Mouse (Mus musculus): Measurements from ENCODE around the gene Bbs9.

Bbs9 gene

DNA sequence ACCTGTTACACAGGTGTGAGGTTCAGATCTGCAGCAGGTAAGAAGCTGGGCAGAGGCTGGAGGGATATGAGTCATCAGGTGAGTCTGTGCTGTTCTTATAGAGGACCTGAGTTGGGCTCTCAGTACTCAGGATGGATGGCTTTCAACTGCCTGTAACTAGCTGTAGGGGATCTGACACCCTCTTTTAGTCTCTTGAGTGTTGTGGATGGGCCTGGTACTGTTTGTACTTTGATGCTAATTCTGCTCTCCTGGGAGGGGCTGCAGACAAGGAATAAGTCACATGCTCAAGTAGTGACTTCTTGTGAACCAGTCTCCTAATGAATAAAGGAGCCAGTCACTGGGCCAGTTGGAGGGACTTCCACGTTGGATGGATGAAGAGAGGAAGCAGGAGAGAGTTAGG lies 257.1 kb downstream of the Bbs9 start:
- in situ Hi-C loops (cut with MboI, MseI) = no loop called here

DNA sequence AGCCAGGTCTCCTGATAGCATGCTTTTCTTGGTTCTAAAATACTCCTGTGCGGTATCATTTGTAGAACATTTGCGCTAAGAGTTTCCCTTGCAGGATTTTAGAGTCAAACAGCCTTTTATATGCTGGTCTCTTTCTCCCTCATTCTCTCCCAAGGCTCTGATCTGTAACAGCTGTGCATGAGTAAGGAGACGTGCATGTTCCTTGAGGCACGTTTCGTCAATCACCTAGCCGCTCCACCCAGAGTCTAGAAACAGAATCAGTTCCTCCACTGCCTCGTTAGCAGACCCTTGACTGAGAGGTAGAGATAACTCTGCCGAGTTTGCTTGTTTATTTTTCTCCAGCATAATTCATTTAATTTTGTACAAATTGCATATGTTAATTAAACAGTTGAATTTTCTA lies 259.4 kb downstream of the Bbs9 start:
- in situ Hi-C loops (cut with MboI, MseI) = no loop called here

DNA sequence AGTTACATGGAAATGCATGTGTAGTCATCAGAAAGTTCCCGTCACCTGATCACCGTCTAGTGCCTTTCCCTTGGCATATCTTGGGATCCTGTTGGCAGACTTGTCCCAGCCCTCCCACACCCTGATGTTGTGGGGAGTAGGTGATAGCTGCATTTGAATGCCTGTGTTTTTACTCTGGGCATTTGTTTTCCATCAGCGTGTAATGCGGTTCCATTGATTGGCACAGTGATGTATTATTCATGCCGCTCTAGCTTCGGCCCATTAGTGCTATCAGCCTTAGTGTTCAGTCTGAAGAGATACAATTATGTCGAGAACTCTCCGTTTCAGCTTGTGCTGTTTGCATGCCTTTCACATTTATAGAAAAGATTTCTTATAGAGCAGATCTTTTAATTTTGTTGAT lies 259.9 kb downstream of the Bbs9 start:
- in situ Hi-C loops (cut with MboI, MseI) = no loop called here

DNA sequence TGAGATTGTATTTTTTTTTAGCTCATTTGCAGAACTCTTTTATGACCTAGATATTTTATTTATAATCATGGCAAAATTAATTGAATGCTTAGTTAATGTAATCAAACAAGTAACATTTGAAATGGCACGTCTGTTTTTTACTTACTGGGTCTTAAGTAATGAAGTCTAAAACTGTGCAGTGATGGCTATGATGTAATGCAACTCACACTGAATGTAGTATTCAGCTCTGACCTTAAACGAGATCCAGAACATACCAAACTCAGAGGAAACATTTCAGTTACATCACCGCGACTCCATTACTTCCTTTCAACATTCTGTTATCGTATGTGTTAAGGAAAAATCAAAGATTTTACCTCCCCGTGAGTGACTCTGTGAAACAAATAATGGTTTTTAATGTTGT lies 262.4 kb downstream of the Bbs9 start:
- in situ Hi-C loops (cut with MboI, MseI) = no loop called here

DNA sequence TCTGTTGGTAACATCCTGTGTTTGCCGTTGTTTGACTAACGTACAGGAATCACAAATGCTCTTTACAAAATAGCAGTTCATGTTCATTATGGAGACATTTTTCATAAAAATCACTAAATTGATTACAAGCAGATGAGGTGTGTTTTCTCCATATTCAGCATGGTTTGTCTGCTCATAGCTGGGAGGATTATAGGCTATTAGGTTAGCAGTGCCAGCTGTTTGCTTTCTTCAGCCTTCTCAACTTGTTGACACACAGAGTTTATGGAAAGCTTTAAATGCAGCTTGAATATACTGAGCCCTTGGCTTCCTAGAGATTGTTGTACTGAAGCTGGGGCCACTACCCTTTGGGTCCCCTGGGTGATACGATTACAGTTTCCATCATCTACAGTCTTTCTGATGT lies 263.3 kb downstream of the Bbs9 start:
- in situ Hi-C loops (cut with MboI, MseI) = no loop called here

DNA sequence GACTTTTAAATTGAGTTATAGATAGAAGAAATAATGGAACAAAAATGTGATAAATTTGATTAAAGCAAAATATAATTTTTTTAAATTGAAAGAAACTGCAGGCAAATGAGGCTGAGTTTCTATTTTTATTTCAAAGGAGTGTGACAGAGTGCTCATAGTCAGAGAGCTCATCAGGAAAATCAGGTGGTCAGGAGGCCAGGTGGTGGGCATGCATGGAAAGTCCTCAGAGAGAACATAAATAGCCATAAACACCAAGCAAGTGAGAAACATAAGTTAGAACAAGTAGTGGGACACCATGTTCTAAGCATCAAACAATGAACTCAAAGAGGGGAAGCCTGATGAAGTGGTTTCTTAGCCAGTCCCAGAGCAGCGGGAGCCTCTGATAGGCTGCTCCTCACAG lies 266.5 kb downstream of the Bbs9 start:
- in situ Hi-C loops (cut with MboI, MseI) = no loop called here

DNA sequence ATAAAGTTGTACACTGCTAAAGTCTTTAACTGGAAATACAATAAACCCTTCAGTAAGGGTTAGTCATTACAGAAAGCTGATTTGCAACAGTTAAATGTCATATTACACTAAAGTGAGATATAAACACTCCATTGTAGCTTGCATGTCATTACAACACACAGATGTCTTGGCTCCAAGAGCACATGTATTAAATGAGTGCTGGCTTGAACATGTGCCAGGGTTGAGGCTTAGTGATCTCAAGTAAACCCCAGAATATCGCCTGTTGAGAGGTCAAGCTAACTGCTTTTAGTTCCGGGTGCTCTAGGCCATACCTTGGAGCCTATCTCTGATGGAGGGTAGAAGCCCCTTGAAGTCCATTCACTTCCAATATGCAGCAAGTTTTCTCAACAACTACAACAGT lies 273.1 kb downstream of the Bbs9 start:
- in situ Hi-C loops (cut with MboI, MseI) = loop anchor here in 1 of 2 experiments (5.0 kb wide), 1 partner anchor 51 kb away; no protein-coding TSS in a partner anchor

DNA sequence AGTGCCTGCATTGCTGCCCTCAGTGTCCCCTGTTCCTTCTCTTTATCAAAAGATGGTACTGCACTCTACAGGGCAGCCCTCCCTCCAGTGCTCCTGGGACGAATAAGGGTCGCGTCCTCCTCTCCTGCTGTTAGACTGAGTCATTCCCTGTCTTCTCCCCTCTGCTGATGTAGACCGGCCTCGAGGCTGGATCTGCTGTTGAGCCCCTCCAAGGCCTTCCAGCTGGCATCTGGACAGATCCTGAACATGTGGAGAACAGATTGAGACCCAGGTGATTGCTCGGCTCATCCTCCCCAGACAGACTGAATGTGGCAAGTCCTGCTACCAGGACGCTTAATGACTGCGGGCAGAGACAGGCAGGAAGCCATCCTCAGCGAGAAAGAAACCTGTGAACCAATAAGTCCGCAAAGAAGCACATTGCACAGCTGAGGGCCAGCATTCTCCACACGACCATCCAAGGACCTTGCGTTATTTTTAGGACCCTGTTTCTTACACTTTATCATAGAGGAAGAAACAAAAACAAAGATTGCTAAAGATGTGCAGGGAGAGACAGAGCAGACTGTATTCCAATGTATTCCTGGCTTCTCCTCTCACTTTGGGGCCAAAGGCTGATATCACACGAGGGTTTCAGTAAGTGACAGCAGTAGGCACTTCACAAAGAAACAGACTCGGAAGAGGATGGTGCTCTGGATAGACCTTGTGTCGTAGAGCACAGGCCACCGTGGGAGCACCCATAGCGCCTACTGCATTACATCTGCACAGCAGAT lies 275.4 kb downstream of the Bbs9 start:
- in situ Hi-C loops (cut with MboI, MseI) = loop anchor here in 1 of 2 experiments (10.0 kb wide), 1 partner anchor 56 kb away; no protein-coding TSS in a partner anchor

DNA sequence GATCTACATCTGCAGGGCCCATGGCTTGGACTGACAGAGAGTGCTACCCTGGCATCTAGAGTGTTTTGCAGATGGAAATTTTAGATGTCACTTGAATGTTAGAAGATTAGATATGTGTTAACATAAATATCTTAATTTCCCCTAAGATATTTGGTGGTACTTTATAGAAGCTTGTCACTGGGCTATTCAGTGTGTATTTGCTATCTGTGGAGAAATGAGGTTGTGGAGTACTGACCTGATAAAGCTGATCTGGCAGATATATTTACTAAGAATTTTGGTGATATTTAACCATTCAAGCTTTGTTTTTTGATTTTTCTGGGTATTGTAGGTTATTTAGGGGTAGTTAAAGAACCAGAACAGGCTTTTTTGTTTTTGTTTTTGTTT lies 276.0 kb downstream of the Bbs9 start:
- in situ Hi-C loops (cut with MboI, MseI) = loop anchor here in 1 of 2 experiments (10.0 kb wide), 1 partner anchor 57 kb away; no protein-coding TSS in a partner anchor

DNA sequence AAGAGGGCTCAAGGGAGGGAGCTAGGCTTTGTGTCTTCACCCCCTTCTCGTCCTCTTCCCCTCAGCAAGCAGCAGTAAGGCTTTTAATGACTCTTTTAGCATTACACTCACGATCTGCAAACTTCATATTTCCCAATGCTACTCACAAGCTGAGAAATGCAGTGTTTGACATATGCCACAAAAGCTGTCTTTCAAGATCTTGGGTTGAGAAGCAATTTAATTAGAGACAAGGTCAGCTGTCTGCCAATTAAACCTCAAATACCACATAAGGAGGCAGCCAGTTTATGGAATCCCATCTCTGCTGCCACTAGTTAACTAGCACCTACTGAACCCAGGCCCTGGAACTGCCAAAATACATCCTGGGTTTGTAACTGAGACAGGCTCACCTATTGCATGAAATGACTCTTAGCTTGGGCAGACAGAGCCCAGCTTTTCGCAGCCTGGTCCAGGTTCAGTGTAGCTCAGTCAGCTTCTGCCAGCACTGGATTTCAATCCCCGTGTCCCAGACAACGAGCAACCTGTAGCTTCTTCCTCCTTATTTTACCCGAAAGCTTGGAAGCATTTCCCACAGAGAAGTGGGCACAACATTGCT lies 278.7 kb downstream of the Bbs9 start:
- in situ Hi-C loops (cut with MboI, MseI) = loop anchor here in 1 of 2 experiments (10.0 kb wide), 1 partner anchor 59 kb away; no protein-coding TSS in a partner anchor

DNA sequence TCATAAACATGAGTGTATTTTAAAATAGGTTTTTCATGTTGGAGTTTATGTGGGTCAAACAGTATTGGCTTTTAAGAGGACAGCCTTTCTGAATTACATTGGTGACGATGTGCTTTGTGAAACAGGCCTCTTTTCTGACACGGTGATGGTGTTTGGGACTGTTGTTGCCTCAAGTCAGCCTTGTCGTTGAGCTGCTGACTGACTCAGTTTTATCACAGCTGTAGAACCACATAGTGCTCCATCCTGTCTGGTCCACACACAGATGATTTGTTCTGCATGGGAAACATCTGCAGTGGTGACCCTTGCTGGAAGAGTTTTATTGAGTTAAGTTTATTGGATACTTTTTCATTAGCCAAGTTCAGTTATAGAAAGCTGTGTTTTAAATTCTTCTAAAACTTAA lies 283.0 kb downstream of the Bbs9 start:
- in situ Hi-C loops (cut with MboI, MseI) = loop anchor here in 1 of 2 experiments (10.0 kb wide), 1 partner anchor 64 kb away; no protein-coding TSS in a partner anchor

DNA sequence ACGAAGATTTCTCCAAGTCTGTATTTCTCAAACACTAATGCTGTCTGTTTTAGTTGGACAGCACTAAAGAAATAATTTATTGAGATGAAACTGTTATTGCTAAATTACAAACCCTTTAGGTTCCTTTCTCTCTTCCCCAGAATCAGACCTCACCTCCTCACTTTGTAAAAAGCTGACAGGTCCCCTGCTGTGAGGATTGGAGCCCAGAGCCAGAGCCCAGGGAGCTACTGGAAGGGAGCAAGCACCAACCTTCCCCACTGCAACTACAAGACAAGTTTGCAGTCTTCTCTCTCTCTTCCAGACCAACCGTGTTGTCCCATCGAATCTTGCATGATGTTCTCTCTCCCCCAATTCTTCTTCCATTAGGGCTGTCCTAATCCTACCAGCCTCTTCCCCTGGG lies 283.7 kb downstream of the Bbs9 start:
- in situ Hi-C loops (cut with MboI, MseI) = loop anchor here in 1 of 2 experiments (10.0 kb wide), 1 partner anchor 64 kb away; no protein-coding TSS in a partner anchor

DNA sequence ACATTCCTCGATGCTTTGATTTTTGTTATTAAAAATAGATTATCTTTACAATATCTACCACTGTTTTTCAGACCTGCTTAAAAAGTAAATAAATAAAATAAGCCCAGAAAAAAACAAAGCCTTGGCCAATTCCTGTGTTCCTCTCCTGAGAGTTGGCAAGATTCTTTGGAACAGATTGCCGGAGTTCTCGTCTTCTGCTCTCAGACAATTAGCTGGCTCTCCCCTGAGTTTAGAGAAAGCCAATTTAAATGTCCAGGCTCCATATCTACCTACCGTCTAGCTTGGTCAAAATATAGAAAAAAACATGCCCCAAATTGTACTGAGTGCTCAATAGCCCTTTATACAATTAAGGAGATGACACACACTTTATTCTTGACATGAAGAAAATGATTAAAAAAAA lies 284.9 kb downstream of the Bbs9 start:
- in situ Hi-C loops (cut with MboI, MseI) = no loop called here

DNA sequence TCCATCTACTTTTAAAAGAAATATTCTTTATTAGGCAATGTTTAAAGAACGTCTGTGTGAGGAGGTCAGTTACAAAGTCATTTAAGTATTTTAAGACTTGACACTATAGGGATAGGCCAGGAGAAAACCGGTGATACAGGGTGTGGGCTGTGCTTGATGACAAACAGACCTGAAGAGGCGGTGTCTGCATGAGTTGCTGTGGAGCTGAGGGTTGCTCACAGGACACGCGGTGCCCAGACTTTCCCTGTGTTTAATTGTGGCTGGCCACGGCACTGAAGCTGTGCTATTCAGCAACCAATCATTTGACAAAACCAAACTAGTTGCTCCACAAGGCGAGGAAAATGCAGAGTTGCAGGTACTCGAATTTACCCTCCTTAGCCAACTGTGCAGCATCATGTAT lies 286.0 kb downstream of the Bbs9 start:
- in situ Hi-C loops (cut with MboI, MseI) = no loop called here

DNA sequence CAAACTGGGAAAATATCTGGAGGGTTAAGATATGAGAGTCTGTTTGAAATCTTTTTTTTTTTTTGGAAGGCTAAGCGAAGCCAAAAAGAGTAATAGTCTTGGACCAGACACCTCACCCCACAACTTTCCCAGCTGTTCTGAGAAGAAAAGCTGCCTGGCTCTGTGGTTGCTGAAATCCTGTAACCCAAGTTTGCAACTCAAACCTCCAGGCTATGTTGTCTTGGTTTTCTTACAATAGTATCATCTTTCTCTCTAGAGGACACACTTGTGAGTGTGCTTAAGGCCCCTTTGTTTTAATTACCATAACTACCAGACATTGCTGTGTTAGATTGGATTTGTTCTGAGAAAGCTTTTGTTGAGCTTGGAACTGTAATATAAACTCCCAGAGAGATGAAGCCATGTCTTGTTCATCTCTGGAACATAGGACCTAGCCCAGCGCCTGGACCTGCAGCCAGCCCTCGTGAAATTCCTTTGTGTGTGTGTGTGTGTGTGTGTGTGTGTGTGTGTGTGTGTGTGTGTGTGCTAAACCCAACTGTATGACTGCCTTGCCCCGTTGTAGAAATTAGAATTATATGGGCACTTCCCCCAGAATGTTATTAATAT lies 290.2 kb downstream of the Bbs9 start:
- in situ Hi-C loops (cut with MboI, MseI) = no loop called here

DNA sequence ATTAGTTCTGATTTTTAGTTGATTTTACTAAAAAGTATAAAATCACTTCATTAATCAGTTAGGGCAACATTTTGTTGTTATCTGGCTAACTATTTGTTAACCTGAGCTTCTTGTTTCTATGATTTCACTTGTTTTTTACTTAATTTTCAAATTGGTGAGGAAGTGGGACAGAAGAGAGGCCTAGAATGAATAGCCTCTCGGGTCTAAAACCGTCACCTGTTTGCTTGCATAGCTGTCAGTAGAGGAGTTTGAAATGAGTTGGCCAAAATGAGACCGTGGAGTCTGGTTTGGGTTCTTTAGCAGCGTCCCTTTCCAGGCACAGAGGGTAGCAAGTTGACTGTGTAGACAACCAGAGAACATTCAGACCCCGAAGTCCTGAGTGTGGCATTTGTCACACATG lies 291.6 kb downstream of the Bbs9 start:
- in situ Hi-C loops (cut with MboI, MseI) = no loop called here

DNA sequence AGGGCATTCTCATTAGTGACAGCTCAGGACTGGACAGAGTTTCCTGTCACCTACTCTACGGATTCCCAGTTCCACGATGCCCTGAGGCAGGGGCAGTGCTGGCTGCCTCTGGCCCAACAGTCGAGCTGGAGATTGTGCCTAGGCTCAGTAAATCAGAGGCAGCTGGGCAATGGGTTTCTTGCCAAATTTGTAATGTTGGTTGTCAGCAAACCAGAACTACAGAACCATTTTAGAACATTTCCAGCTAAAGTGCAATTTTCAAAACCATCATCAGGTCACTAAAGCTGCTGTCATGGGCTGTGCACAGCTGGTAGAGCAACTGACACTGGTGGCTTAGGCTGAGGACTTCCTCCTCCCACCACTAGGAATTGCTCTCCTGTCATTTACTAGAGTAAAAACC lies 292.3 kb downstream of the Bbs9 start:
- in situ Hi-C loops (cut with MboI, MseI) = no loop called here

DNA sequence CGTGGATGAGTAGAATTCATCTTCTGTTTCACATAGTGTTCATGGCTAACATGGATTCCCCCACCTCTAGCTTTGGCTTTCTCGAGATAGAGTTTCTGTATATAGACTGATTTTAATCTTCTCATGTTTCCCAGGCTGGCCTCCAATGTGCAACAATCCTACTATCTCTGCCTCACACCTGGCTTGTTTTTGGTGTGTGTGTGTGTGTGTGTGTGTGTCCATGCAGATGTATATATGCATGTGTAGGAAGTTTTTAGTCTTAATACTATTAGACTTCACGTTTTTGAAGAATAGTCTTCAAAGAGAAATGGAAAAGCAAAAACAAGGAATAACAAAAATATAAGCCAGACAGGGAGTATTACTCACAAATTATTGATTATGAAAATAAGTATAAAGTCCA lies 296.3 kb downstream of the Bbs9 start:
- in situ Hi-C loops (cut with MboI, MseI) = loop anchor here in 1 of 2 experiments (10.0 kb wide), 1 partner anchor 1903 kb away; no protein-coding TSS in a partner anchor

DNA sequence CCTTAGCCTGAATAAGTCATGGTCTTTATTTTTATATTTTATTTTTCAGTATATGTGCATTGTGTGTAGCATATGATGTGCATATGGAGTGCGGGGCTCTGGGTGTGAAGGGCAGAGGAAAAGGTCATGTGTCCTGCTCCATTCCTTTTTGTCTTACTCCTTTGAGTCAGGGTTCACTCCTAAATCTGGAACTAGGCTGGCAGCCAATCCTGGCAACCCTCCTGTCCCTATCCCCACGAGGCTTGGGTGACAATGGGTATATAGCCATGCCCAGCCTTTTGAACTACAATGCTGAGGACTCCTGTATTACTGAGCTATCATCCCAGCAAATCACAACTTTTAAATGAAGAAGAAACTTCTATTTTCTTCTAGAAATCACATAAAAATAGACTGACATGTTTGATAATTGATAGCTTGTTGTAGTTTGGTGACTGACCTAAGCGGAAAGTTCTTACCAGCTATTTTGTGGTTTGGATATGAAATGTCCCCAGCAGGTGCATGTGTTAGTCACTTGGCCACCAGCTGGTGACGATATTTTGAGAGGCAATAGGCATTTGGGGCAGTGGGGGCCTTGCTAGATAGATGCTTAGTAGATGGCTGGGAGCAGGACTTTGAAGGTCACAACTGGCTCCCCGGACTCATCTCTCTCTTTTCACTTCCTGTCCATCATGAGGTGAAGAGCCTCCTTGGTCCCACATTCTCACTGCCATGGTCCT lies 300.9 kb downstream of the Bbs9 start:
- in situ Hi-C loops (cut with MboI, MseI) = loop anchor here in 1 of 2 experiments (10.0 kb wide), 1 partner anchor 1898 kb away; no protein-coding TSS in a partner anchor

DNA sequence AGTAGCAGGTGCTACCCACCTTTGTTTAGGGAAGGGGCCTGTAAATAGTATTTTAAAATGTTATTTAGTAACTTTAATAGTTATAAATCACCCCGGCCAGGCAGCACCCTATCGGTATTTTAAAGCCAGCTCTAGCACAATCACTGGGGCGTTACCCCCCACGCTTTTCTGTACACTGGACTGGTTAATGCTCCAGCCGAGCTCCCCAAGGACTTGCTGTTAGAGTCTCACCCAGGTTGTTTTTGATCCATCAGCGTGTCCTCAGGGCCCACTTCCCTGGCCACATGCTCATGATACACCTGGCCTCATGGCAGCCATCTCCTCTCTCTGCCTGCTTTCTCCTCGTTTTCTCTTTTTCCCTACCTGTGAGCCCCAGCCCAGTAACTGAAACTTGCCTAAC lies 301.9 kb downstream of the Bbs9 start:
- in situ Hi-C loops (cut with MboI, MseI) = loop anchor here in 1 of 2 experiments (10.0 kb wide), 1 partner anchor 1897 kb away; no protein-coding TSS in a partner anchor

DNA sequence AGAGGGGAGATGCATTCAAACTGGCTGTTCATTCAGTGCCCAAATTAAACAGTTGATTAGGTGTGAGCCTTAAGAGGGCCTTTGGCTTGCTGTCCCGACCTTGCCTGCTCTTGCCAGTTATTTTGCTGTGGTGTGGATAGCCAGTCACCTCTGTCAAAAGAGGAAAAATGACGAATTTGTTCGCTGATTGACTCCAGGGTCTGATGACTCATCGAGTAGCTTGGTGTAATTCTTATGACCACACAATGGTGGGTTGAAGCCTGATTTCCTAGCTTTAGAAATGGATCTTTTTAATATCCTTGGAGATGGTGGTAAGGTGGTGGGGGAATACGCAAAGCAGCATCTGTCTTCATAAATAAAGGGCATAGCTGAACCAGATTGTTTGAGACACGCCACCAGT lies 304.1 kb downstream of the Bbs9 start:
- in situ Hi-C loops (cut with MboI, MseI) = loop anchor here in 1 of 2 experiments (10.0 kb wide), 1 partner anchor 1895 kb away; no protein-coding TSS in a partner anchor

DNA sequence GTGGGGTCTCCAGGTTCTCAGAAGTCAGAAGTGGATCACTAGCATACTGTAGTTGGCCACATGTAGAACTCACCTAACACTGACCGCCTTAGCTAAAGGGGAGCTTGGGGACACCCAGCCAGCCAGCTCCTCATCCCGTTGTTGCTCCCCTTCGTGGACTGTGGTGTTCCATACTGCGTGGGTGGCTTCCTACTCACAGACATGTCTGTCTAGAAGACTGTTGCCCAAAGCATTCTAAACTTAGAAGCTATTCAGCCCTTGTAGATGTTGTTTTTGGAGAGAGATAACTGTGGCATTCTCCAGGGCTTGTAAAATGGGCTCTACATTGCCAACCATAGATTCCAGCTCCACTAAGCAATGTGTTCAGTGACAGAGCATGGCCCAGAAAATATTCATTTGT lies 310.5 kb downstream of the Bbs9 start:
- in situ Hi-C loops (cut with MboI, MseI) = no loop called here

All from T-helper 17 cell (primary cell).